Mouse (Mus musculus) MEL-GATA-1-ER (cell line): Measurements from ENCODE around the gene Tmem245.

ENCODE experiments used
- DNase-seq: peaks from one replicate; pipeline ENCODE4 v3.0.0-alpha.2; 2012; ENCODE audit warnings: low read depth; ENCODE audit errors: extremely low read depth

Gene Tmem245

DNA sequence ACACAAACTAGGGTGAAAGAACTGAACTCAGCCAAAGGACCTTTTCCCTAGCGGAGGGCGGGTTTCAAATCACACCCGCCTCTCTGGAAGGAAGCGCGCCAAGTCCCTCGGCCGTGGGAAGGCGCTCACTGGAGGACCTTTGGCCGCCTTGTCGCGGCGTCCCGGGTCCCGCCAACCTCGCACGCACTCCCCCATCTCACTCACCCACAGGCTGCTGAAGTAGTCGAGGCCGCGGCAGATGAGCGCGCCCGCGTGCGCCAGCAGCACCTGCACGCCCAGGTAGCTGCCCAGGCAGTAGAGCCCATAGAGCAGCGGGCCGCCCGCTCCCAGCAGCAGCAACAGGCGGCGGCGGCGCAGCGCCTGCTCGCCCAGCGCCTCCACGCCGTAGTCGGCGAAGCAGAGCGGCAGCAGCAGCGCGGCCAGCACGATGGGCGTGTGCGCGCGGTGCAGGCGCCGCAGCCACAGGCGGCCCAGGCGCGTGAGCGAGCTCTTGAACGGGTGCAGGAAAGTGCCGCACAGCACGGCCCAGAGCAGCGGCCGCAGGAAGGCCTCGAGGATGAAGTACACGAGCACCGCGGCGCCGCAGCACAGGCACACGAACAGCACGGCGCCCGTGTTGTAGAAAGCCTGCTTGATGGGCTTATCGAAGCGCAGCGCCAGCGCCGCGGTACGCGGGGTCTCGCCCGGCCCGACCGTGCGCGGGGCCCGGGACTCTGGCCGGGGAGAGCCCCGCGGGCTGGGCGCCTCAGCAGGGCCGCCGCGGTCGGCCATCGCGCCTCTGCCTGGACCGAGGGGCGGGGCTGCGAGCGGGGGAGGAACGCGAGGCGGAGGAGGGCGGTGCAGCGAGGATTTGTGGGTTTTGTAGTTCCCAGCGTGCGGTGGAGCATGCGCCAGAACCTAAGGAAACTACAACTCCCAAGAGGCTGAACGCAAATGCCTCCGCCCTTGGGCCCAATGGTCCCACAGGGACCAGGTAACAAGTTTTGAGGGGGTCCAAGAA, at the start of gene Tmem245:
Gene Tmem245, minus strand, starts transcription at position 797 of the 1,000 bp plus-strand sequence.
- DNase-seq: peak; percentile 88

DNA sequence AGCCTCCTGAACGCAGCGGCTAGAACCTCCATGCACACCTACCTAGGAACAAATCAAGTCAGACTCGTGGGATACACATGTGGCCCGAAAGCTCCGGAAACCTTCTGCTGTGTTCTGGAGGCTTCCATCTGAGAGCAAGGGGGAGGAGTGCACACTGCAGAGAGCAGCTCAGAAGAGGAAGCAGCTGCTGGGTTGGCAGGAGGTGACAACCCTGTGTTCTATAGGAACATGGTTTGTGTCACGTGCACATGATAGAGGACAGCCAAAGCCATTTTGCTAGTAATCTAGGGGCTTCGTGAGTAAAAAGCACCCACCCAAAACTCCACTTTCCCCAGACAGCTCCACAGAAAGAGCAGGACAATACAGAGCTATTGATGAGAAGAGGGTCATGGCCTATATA, 46.1 kb upstream of the Tmem245 start:
- DNase-seq: peak; percentile 9

- no peak for DNase-seq
Measured at GRCm38 (mm10) chr4:56991951-56992350, 44.7 kb upstream of the Tmem245 start.

- no peak for DNase-seq
Measured at GRCm38 (mm10) chr4:56990215-56990584, 43.0 kb upstream of the Tmem245 start, which contains the start of gene Frrs1l. Gene Frrs1l (minus strand): TSS chr4:56990391.

GRCm38 (mm10) chr4:56989431-56990214, 42.4 kb upstream of the Tmem245 start:
- no peak for DNase-seq

- no peak for DNase-seq
Measured at GRCm38 (mm10) chr4:56965586-56966179, 18.4 kb upstream of the Tmem245 start.

DNA sequence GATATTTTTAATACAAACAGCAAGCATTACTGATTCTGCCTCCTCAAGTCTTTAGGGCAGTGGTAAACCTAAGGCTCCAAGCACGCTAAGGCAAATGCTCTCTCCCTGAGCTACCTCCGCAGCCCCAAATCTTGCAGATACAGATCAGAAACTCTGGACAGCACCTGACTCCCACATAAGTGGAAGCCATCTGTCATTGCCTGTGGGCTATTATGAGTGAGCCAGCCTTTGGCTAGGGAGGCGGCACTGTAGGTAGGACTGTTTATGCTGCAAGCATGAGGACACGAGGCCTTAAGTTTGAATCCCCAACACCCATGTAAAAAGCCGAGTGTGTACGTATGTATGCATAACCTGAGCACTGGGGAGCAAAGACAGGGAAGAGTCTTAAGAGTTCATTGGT, 16.4 kb upstream of the Tmem245 start:
- no peak for DNase-seq

GRCm38 (mm10) chr4:56961320-56961925, 14.2 kb upstream of the Tmem245 start:
- no peak for DNase-seq

DNA sequence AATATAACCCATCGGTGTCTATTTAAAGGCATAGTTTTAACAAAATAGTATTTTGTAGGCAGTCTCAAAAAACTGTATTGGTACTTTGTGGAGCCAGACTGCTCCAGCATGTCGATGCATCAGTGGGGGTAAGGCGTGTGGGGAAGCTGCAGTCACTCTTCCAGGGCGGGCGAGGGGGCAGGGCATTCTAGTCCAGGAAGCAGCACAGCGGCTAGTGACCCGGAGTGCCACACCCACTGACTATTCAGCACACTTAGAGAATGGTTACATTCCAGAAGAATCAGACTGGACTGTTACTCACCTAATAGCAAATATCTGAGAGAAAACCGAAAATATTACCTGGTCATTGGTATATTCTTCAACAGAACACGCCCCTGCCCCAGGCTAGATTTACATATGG, 10.3 kb upstream of the Tmem245 start:
- no peak for DNase-seq

DNA sequence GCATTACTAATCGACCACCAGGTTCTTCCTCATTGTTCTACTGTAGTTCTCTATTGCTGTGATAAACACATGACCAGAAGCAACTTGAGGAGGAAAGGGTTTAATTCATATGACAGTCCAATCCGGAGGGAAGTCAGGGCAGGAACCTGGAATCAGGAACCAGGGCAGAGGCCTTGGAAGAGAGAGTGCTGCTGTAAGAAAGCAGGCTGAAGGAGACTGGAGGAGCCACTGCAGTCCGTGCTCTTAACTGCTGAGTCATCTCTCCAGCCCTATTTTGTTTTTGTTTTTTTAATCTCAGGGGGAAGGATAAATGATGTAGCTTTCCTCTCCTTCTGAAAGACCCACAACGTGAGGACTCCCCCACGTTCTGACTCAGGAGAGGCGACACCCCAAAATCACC, 6.0 kb upstream of the Tmem245 start:
- no peak for DNase-seq

DNA sequence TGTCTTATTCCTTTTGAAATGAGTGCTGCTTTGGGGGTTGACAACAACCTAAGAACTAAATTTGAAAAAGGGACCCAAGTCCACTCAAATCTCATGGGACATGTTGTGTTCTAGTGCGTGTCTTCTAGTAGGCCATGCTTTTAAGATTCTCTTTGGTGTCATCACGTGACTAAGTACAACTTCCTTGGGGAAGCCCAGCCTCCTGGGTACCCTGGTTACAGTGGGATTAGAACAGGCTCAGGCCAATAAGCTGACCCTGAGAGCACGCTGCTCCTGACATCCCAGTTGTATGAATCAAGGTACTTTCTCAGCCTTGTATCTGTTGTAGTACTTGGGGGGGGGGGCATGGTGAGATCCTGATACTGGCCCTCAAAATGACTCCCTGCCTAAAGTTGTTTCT, 4.5 kb upstream of the Tmem245 start:
- DNase-seq: no peak

DNA sequence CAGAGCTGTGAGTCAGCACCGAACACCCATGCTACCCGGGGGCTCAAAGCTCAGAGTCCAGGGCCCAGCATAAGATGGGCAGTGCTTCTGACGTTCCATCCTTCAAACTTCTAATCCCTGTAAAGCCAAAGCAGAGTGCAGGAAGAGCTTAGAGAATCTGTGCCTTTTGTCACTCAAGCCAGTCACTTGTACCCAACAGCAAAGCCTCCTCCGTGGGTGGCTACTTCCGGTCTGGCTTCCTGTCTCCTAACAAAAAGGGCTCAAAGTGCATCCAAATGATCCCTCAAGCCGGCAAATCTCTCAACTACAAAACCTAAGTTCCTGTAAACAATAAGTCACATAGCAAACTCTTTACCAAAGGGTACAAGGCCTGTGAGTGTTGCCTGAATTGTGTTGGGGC, 2.3 kb upstream of the Tmem245 start:
- DNase-seq: no peak

DNA sequence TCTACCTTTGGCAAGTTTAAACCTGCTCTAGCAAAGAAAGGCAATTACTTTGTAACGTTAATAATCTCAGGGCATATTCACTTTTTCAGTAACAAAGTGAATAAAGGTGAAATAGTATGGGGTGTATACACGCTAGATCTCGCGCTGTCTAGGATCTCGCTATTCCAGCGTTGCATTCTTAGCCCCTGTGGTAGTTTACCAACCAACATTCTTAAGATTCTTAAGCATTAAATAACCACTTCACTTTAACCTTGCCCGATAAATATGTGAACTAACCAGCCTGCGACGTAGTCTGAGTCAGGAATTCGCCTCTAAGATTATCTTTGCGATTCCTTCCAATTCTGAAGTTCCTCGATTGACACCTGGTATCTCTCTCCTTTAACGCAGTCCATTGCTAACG, 1.1 kb downstream of the Tmem245 start:
- DNase-seq: peak; percentile 26

GRCm38 (mm10) chr4:56944286-56944685, 3.0 kb downstream of the Tmem245 start:
- no peak for DNase-seq

DNA sequence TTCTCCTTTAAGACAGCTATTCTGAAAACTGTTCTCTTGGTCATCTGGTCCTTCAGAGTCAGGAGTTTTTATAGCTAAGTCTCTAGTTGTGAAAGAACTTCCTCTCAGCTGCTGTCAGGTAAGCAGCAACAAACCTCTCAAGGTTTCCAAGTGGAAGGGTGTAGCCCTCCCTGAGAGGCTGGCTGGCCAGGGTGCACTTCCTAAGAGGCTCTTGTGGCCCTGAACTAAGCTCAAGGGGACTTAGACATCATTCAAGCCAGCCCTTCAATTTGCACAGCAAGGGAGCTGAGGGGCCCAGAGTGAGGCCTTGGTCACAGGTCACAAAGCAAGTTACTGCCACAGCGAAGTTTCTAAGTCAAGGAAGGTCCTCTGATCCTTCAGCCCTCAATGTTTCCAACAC, 4.0 kb downstream of the Tmem245 start:
- no peak for DNase-seq

- no peak for DNase-seq
Measured at GRCm38 (mm10) chr4:56942567-56942966, 4.7 kb downstream of the Tmem245 start.

DNA sequence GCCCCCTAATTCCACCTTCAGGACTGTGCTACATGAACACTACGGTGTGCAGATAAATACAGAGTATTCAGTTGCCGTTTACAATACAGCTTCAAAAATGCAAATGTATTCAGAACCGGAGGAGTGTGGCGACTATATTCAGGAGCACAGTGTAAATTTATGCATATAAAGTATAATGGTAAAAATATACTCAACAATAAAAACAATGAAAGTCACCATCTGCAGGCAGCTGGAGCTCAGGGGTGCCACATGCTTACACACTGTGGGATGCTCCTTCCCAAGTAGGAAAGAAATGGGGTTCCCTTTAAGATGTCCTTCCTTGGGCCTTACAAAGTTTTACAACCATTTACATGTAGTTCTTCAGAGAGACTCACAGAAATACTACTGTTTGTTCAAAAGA, 5.8 kb downstream of the Tmem245 start:
- no peak for DNase-seq

DNA sequence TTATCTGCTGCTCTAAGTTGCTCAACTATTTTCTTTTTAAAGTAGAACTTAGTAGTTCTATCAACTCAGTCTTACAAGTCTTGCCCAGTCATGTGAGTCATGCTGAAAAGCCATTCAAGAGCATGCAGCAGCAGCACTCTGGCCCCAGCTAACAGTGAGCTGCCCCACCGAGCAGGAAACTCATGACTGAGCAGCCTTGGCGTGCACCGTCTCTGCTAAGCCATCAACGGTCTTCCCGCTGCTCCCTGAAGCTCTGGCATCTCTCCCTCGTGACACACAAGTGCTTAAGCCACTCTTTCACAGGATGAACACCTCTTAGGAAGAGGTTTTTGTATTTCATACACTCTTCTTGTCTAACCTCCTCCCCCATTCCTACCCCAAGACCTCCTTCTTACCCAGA, 10.1 kb downstream of the Tmem245 start:
- DNase-seq: no peak

GRCm38 (mm10) chr4:56935327-56935726, 11.9 kb downstream of the Tmem245 start:
- DNase-seq: no peak

- no peak for DNase-seq
Measured at GRCm38 (mm10) chr4:56933154-56933553, 14.1 kb downstream of the Tmem245 start.

DNA sequence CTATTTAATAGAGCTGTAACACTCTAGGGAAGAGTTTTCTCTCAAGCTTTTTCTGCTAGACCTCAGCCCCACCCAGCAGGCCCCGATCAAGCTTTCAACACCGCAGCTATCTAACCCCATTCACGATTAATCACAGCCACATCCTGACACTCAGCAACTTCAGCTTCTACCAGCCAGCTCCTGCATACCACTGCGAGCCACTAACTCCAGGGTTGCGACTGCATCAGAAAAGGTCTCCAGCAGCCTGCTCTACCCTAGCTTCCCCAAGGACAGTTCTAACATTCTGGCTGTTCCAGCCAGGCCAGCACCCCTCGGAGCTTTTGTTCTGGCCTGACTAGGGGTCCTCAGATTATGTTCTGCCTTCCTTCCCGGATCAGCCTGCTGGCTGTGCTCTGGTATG, 15.1 kb downstream of the Tmem245 start:
- DNase-seq: no peak
